Mouse (Mus musculus) c-Kit-positive CD71-positive TER-119-negative erythroid progenitor cells, embryonic 14.5 days (primary cell): ENCODE measurements around the gene Gm8890.
"Not testable (repeated sequence)": the region's sequence is repeated elsewhere in the genome, so short reads cannot be mapped to it uniquely, and the experiment has no call there.

Experiments used
- DNase-seq: peaks from one replicate; pipeline ENCODE4 v3.0.0-alpha.2; 2013; ENCODE audit warnings: low read depth

Gene Gm8890

GRCm38 (mm10) chr5:11255733-11256132 is at the start of gene Gm8890:
Gm8890 (plus strand) TSS chr5:11256033.
- not testable (repeated sequence) for DNase-seq

DNA sequence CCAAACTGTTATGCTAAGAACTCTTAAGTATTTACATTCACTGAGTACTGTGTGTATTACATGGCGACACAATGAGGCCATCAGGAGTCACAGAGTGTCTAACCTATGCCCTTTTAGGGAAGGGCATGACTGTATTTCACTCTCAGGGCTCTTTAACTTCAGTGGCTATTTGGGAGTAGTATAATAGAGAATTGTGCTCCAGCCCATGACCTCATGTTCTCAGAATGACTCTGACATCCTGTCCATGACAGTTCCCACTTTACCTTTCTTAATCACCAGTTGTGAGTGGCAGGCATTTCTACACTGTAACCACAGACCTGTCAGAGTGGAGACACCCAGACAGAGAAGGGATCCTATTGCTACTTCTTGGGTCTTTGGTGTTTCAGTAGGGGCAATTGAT is 388 bp downstream of the Gm8890 start:
- not testable (repeated sequence) for DNase-seq
